Mouse (Mus musculus): ENCODE measurements around the gene Parvg.

DNA sequence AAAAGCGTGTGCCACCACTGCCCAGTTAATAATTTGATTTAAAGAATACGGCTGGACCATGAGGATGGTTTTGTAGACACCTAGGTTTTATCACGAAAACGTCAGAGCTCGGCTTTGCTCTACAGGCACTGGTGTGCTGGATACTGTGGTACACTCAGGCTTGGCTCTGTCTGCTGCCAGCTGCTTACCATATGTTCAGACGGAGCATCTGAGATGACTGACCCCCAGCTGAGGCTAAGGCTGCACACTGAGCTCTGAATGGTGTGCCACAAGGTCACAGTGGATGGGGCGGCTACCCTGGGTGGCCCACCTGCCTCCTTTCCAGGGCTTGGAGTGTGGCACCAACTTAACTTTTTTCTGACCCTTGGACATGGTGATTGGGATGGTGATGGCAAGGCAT is 38.4 kb upstream of the Parvg start:
- TF ChIP-seq CTCF (IDR thresholded peaks at IDR 0.05; ENCODE audit: extremely low read depth, insufficient read length, insufficient replicate concordance, low read depth, low read length) (no peak), POLR2A (IDR thresholded peaks at IDR 0.05; ENCODE audit: low read depth, low read length) (no peak)
